Mouse (Mus musculus) embryonic fibroblast, embryonic 13.5 days (primary cell): ENCODE data around the gene Fndc4. TPM values are rescaled to one million over a fixed set of nuclear protein-coding genes. Genes with fewer than 3 reads are reported as not detected.

ENCODE experiments used
- H3K27ac ChIP-seq: 2 replicates; pipeline ENCODE4 v1.5.1; 2012; ENCODE audit warnings: low read length, control low read depth, inconsistent platforms; ENCODE audit not compliant: insufficient read depth
- H3K4me1 ChIP-seq: 2 replicates; pipeline ENCODE4 v1.6.1; 2011; ENCODE audit warnings: low read length; ENCODE audit not compliant: control insufficient read depth, insufficient read depth
- H3K4me3 ChIP-seq: 2 replicates; pipeline ENCODE4 v1.5.1; 2011; ENCODE audit warnings: mild to moderate bottlenecking, control low read depth, low read length; ENCODE audit not compliant: insufficient read depth
- CTCF ChIP-seq: IDR thresholded peaks from 2 replicates; pipeline ENCODE4 v1.5.1; 2011; ENCODE audit warnings: mild to moderate bottlenecking, control low read depth, low read length, moderate library complexity, borderline replicate concordance; ENCODE audit not compliant: insufficient read depth
- POLR2A ChIP-seq: IDR thresholded peaks from 2 replicates; pipeline ENCODE4 v1.6.1; 2011; ENCODE audit warnings: low read depth, mild to moderate bottlenecking, control low read depth, low read length, moderate library complexity
- polyA plus RNA-seq: library from polyadenylated mRNA; stranded (reverse); fragments of >200 nt; gene quantifications from 2 replicates; pipeline ENCODE4 v1.2.4, GENCODE M21; 2011; ENCODE audit warnings: low read depth; ENCODE audit not compliant: missing spikeins, insufficient read length

Gene Fndc4
- polyA plus RNA-seq, result 25.2 and 34.0 TPM in 2 replicates

GRCm38 (mm10) chr5:31295606-31296141 is at the start of gene Fndc4:
Fndc4 (minus strand) TSS chr5:31296080.
- H3K27ac ChIP-seq, result no peak within 1 kb of the TSS
- peak within 1 kb of the TSS; percentile 35 for H3K4me3 ChIP-seq
- H3K4me1 ChIP-seq, result peaks cover 4% of the 10 kb centered on the region; the same call in 1 of the 2 replicates
- TF ChIP-seq CTCF (no peak), POLR2A (peak; percentile 66)

GRCm38 (mm10) chr5:31328255-31328654 is 32.4 kb upstream of the Fndc4 start:
- Histone ChIP-seq H3K27ac (no peak overlapping the region), H3K4me1 (no peaks in the 10 kb centered on the region), H3K4me3 (no peak overlapping the region)
- TF ChIP-seq CTCF, result peak; percentile 39; the same call in 1 of the 2 replicates
- no peak for TF ChIP-seq POLR2A

GRCm38 (mm10) chr5:31326850-31327249 is 31.0 kb upstream of the Fndc4 start:
- no peak for TF ChIP-seq POLR2A
- TF ChIP-seq CTCF, result no peak
- Histone ChIP-seq H3K4me1 (no peaks in the 10 kb centered on the region), H3K27ac (no peak overlapping the region)

GRCm38 (mm10) chr5:31324085-31324484 is 28.2 kb upstream of the Fndc4 start:
- Histone ChIP-seq H3K4me1 (no peaks in the 10 kb centered on the region), H3K27ac (no peak overlapping the region), H3K4me3 (no peak overlapping the region)
- no peak for TF ChIP-seq POLR2A
- no peak for TF ChIP-seq CTCF

More at GRCm38 (mm10) chr5:31326850-31327249, 31.0 kb upstream of the Fndc4 start:
- H3K4me3 ChIP-seq, result no peak overlapping the region

GRCm38 (mm10) chr5:31322776-31323175 is 26.9 kb upstream of the Fndc4 start:
- H3K4me3 ChIP-seq, result no peak overlapping the region
- H3K27ac ChIP-seq, result no peak overlapping the region
- no peak for TF ChIP-seq CTCF
- TF ChIP-seq POLR2A, result no peak
- H3K4me1 ChIP-seq, result no peaks in the 10 kb centered on the region

- Histone ChIP-seq H3K4me3 (no peak overlapping the region), H3K27ac (no peak overlapping the region), H3K4me1 (no peaks in the 10 kb centered on the region)
- TF ChIP-seq POLR2A (no peak), CTCF (no peak)
These were observed 16.9 kb upstream of the Fndc4 start for GRCm38 (mm10) chr5:31312806-31313205.

GRCm38 (mm10) chr5:31303093-31303492 is 7.2 kb upstream of the Fndc4 start:
- H3K4me3 ChIP-seq, result no peak overlapping the region
- no peak for TF ChIP-seq POLR2A
- TF ChIP-seq CTCF, result no peak
- H3K27ac ChIP-seq, result no peak overlapping the region
- no peaks in the 10 kb centered on the region for H3K4me1 ChIP-seq

- TF ChIP-seq POLR2A (no peak), CTCF (no peak)
- Histone ChIP-seq H3K27ac (no peak overlapping the region), H3K4me3 (no peak overlapping the region), H3K4me1 (no peaks in the 10 kb centered on the region)
These were observed 6.0 kb upstream of the Fndc4 start for GRCm38 (mm10) chr5:31301866-31302265.

- Histone ChIP-seq H3K4me3 (no peak overlapping the region), H3K4me1 (no peaks in the 10 kb centered on the region), H3K27ac (no peak overlapping the region)
- TF ChIP-seq POLR2A (no peak), CTCF (no peak)
These were observed 2.6 kb upstream of the Fndc4 start for GRCm38 (mm10) chr5:31298486-31298885.

- Histone ChIP-seq H3K27ac (no peak overlapping the region), H3K4me3 (no peak overlapping the region), H3K4me1 (no peaks in the 10 kb centered on the region)
- no peak for TF ChIP-seq POLR2A
- no peak for TF ChIP-seq CTCF
These were observed 2.1 kb upstream of the Fndc4 start for GRCm38 (mm10) chr5:31297981-31298380.
